8 mouse cellular contexts compared by ENCODE assay signal in genomic region chr5:137313466-137314192, GRCm38 (mm10). TPM values are rescaled to one million over a fixed set of nuclear protein-coding genes. Genes with fewer than 3 reads are reported as not detected.
DNase-seq lines count a peak whose midpoint lies in the region; ATAC-seq lines count a peak whose summit lies in the region.

No protein-coding gene starts in this region.

- peaks cover 9% of the 10 kb centered on the region for H3K27me3 ChIP-seq in hindbrain, embryonic 12.5 days

- peak overlapping the region; percentile 73 for H3K9ac ChIP-seq in hindbrain, embryonic 12.5 days

- WGBS in hindbrain, embryonic 12.5 days, result 2% methylated on average over 22 of the region's 22 CpGs

- peak; percentile 10 for DNase-seq in cerebellum, adult 9-10 months
- DNase-seq in cerebellum, adult 9-11 months, result no peak
- DNase-seq in adipocyte (ENCODE audit: low spot score), result peak; percentile 79
- DNase-seq in lung, postnatal 25 days (ENCODE audit: low spot score), result peak; percentile 35
- no peak for DNase-seq in cerebellum, postnatal 36 days
- no peak for DNase-seq in frontal cortex, postnatal 36 days (ENCODE audit: low spot score in 2 of 2)
- no peak for DNase-seq in thymus, postnatal 10 days (ENCODE audit: low spot score in 2 of 2)

- no peaks in the 10 kb centered on the region for H3K9me3 ChIP-seq in hindbrain, embryonic 12.5 days (replicated peaks)

- peak; percentile 49 for ATAC-seq in hindbrain, embryonic 12.5 days (ENCODE audit: low FRiP score)

- peaks cover 34% of the 10 kb centered on the region for H3K4me1 ChIP-seq in hindbrain, embryonic 12.5 days

- peak overlapping the region; percentile 46 for H3K4me3 ChIP-seq in hindbrain, embryonic 12.5 days

- H3K4me2 ChIP-seq in hindbrain, embryonic 12.5 days (replicated peaks), result peak overlapping the region; percentile 68

- peaks cover 42% of the 10 kb centered on the region for H3K36me3 ChIP-seq in hindbrain, embryonic 12.5 days

- peak overlapping the region; percentile 72 for H3K27ac ChIP-seq in hindbrain, embryonic 12.5 days

RNA-seq across cellular contexts. Expression of gene Trip6, which starts 0.6 kb away (rescaled TPM):
- polyA plus RNA-seq in hindbrain, embryonic 12.5 days (2016; fragmentation: Nextera tagmentation; extraction: Ambion mirVana), result 40.0 and 40.7 TPM in 2 replicates

RNA-seq across cellular contexts. Expression of gene Srrt, which starts 6.2 kb away (rescaled TPM):
- polyA plus RNA-seq in hindbrain, embryonic 12.5 days (2016; fragmentation: Nextera tagmentation; extraction: Ambion mirVana), result 151 and 152 TPM in 2 replicates

RNA-seq across cellular contexts. Expression of gene Ufsp1, which starts 19.2 kb away (rescaled TPM):
- 8.1 and 10.3 TPM in 2 replicates for polyA plus RNA-seq in hindbrain, embryonic 12.5 days (2016; fragmentation: Nextera tagmentation; extraction: Ambion mirVana)

RNA-seq across cellular contexts. Expression of gene Slc12a9, which starts 19.8 kb away (rescaled TPM):
- 21.9 and 23.6 TPM in 2 replicates for polyA plus RNA-seq in hindbrain, embryonic 12.5 days (2016; fragmentation: Nextera tagmentation; extraction: Ambion mirVana)

RNA-seq across cellular contexts. Expression of gene Ache, which starts 26.3 kb away (rescaled TPM):
- polyA plus RNA-seq in hindbrain, embryonic 12.5 days (2016; fragmentation: Nextera tagmentation; extraction: Ambion mirVana), result 12.6 and 13.1 TPM in 2 replicates

Comparison
In these comparisons a context has a peak if more than half of its experiments do, and no peak if none do; other contexts are left out.
1. DNase-seq: peak in cerebellum, adult 9-10 months (single experiment), adipocyte (single experiment) and lung, postnatal 25 days (single experiment); none in cerebellum, adult 9-11 months (single experiment), cerebellum, postnatal 36 days (0 of 2), frontal cortex, postnatal 36 days (0 of 2) and thymus, postnatal 10 days (0 of 2).